Mouse (Mus musculus) heart, adult 8-10 months (tissue): ENCODE measurements around the gene Hspb2. TPM values are rescaled to one million over a fixed set of nuclear protein-coding genes. Genes with fewer than 3 reads are reported as not detected.

Source experiments
- DNase-seq: peaks from one replicate; pipeline ENCODE4 v3.0.0; 2022; ENCODE audit warnings: low spot score
- total RNA-seq, 4 experiments: library from RNA; stranded (reverse); gene quantifications; 2 replicates each; pipeline ENCODE4 v1.2.4; 2022

The Hspb2 gene
- 100 to 1,000 TPM; 150 to 156 (median 152) TPM for total RNA-seq

- no peak for DNase-seq
Observed at GRCm38 (mm10) chr9:50752054-50752602, at the start of gene Hspb2. Gene Hspb2 (minus strand): TSS chr9:50752354.

GRCm38 (mm10) chr9:50800985-50801384, 48.8 kb upstream of the Hspb2 start:
- DNase-seq = peak; percentile 17

- no peak for DNase-seq
Observed at GRCm38 (mm10) chr9:50798368-50798767, 46.2 kb upstream of the Hspb2 start.

GRCm38 (mm10) chr9:50797641-50798040, 45.5 kb upstream of the Hspb2 start:
- no peak for DNase-seq

GRCm38 (mm10) chr9:50796776-50797175, 44.6 kb upstream of the Hspb2 start:
- no peak for DNase-seq

GRCm38 (mm10) chr9:50795266-50795665, 43.1 kb upstream of the Hspb2 start:
- no peak for DNase-seq

- no peak for DNase-seq
Observed at GRCm38 (mm10) chr9:50782155-50782554, 30.0 kb upstream of the Hspb2 start.

GRCm38 (mm10) chr9:50776162-50776760, 24.1 kb upstream of the Hspb2 start:
- no peak for DNase-seq

- DNase-seq = no peak
Observed at GRCm38 (mm10) chr9:50775662-50776126, 23.5 kb upstream of the Hspb2 start.

GRCm38 (mm10) chr9:50774991-50775612, 22.9 kb upstream of the Hspb2 start, which contains the start of the genes Alg9 and 1110032A03Rik:
Gene Alg9 (plus strand): TSS chr9:50775019.
Gene 1110032A03Rik (minus strand): TSS chr9:50775520.
- DNase-seq = peak; percentile 87

- no peak for DNase-seq
Observed at GRCm38 (mm10) chr9:50774026-50774462, 21.9 kb upstream of the Hspb2 start.

GRCm38 (mm10) chr9:50770011-50770410, 17.9 kb upstream of the Hspb2 start:
- no peak for DNase-seq

GRCm38 (mm10) chr9:50768107-50769002, 16.2 kb upstream of the Hspb2 start, which contains the start of gene Fdxacb1:
Gene Fdxacb1 (plus strand): TSS chr9:50768236.
- DNase-seq = peak; percentile 98

GRCm38 (mm10) chr9:50767531-50768106, 15.5 kb upstream of the Hspb2 start:
- no peak for DNase-seq

GRCm38 (mm10) chr9:50763331-50763730, 11.2 kb upstream of the Hspb2 start:
- no peak for DNase-seq

GRCm38 (mm10) chr9:50761520-50762243, 9.5 kb upstream of the Hspb2 start:
- no peak for DNase-seq

- no peak for DNase-seq
Observed at GRCm38 (mm10) chr9:50756711-50757110, 4.6 kb upstream of the Hspb2 start.

GRCm38 (mm10) chr9:50753947-50754346, 1.8 kb upstream of the Hspb2 start:
- DNase-seq = no peak

- peak; percentile 90 for DNase-seq
Observed at GRCm38 (mm10) chr9:50752784-50753615, 846 bp upstream of the Hspb2 start.

GRCm38 (mm10) chr9:50751323-50751722, 831 bp downstream of the Hspb2 start, which contains the start of gene Cryab:
Gene Cryab (plus strand): TSS chr9:50751325.
- no peak for DNase-seq
